Mouse (Mus musculus): ENCODE data around the gene Drc3.

The Drc3 gene

DNA sequence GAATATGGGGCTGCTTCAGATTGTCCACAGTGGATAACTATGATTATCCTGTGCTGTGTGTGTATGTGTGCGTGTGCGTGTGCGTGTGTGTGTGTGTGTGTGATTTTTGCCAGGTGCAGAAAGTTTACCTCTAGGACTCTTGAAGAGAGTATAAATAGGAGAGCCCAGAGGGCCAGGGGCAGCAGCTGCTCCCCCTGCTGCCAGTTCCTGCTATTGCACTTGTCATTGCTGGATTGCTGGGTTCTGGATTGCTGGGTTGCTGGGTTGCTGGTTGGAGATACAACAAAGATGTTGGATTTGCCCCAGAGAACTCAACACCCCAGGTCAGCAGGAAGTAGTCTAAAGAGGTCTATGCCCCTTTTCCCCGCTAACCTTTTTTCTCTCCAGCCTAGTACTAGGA lies 14.8 kb upstream of the Drc3 start:
- peak; percentile 40 for DNase-seq

DNA sequence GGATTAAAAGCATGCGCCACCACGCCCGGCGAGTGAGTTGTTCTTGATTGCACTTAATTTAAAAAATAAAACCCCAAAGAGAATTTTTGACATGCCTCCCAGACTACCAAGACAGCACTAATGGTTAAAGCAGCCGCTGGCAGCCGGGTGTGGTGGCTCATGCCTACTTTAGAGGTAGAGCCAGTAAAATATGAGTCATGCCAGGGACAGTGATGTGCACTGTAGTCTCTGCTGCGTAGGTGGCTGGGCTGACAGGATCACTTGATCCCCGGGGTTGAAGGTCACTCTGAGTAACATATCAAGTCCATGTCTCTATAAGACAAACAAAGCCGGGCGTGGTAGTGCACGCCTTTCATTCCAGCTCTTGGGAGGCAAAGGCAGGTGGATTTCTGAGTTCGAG lies 13.8 kb upstream of the Drc3 start:
- DNase-seq, result no peak

DNA sequence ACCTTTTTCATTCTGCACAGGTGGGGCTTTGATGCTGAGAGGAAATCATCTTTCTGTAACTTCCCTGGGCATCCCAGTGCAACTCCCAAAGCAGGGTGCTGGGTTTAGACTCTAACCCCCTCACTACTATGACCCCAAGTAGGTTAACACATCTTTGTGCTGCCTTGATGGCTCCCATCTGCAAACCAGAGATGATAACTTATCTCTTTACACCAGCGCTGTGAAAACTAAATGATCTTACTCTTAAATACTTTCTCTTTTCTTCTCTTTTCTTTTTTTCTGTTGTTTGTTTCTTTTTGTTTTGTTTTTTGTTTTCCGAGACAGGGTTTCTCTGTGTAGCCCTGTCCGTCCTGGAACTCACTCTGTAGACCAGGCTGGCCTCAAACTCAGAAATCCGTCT lies 7.3 kb upstream of the Drc3 start:
- no peak for DNase-seq

DNA sequence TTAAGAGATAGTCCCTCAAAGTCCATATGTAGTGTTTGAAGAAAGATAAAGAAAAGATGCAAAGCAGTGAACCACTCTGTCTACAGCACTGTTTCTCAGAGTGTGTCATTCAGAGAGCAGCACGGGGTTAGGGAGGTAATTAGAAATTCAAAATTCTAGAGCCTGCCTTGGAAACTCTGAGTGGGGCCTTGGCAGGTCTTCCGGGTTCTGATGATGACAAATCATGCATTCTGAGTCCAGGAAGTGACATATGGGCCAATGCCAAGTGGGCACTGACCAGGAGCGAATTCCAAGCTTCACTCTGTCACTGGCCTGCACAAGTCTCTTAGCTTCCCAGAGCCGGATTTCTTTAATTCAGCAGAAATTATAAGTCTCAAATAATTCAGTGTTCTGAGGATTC lies 6.6 kb upstream of the Drc3 start:
- no peak for DNase-seq

- no peak for DNase-seq
These were observed 1.7 kb upstream of the Drc3 start for GRCm38 (mm10) chr11:60351388-60351787.

DNA sequence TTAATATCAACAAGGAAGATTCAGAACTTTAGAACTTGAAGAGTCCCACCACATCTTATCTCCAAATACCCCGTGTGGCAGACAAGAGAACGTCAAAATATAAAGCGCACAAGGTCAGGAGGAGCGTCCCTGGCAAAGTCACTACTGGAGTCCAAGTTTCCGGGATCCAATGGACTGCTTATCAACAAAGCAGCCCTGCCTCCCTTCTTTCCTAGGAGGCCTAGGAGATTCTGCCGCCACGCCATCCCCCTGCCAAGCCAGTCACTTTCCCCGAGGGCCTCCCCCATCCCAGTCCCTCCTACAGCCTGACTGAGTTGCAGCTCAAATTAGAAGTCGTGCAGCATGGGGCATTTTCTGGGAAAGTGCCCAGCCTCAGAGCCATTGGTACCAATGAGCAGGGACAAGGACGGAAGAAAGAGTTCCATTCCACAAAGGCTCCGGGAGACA lies 1.2 kb upstream of the Drc3 start:
- DNase-seq, result peak; percentile 57

DNA sequence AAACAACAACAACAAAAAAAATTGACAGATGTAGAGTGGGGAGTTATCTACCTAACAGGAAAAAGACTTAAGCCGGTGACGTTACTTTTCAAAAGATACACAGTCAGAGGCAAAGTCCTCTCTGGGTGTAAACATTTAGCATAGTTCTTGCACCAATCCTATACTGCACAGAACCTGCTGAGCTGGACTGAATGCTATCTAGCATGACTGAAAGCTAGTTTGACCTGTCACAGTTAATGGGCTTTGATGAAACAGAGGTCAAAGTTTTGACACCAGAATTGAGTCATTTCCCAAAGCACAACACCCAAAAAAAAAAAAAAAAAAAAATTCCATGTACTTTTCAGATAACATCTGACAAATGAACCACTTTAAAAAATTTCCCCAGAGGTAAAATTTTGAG lies 2.8 kb downstream of the Drc3 start:
- no peak for DNase-seq

GRCm38 (mm10) chr11:60357116-60357515 lies 4.0 kb downstream of the Drc3 start:
- DNase-seq, result no peak

DNA sequence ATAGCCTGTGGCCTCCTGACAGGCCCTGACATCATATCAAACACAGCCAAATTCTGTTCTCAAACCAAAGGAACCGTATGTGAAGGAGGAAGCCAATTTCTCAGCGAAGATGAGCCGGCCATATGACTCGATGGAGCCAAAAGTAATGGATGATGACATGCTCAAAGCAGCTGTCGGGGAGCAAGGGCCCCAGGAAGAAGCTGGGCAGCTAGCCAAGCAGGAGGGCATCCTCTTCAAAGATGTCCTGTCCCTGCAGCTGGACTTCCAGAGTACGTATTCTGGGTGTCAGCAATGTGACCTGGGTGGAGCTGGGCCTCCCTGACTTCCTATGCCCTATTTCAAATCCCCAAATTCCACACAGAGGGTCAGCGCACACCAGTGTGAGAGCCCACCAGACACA lies 5.4 kb downstream of the Drc3 start:
- DNase-seq, result no peak

GRCm38 (mm10) chr11:60359138-60359537 lies 6.0 kb downstream of the Drc3 start:
- DNase-seq, result no peak

DNA sequence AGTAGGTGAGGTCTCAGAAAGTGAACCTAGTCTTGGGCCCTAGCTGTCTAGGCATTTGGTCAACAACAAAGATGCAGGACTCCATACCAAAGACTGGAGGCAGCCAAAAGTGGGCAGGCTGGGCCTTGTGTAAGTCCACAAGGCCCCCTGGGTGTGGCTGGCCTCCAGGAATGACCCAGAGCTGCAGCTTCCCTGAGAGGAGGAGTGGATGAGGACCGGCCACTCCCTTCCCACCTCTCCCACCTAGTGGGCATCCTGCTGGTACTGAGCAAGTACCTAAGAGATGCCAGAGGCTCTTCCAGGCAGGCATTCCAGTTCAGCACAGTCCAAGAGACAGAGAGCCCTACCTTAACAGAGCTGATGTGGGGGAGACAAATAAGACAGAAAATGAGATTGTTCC lies 6.8 kb downstream of the Drc3 start:
- DNase-seq, result no peak

DNA sequence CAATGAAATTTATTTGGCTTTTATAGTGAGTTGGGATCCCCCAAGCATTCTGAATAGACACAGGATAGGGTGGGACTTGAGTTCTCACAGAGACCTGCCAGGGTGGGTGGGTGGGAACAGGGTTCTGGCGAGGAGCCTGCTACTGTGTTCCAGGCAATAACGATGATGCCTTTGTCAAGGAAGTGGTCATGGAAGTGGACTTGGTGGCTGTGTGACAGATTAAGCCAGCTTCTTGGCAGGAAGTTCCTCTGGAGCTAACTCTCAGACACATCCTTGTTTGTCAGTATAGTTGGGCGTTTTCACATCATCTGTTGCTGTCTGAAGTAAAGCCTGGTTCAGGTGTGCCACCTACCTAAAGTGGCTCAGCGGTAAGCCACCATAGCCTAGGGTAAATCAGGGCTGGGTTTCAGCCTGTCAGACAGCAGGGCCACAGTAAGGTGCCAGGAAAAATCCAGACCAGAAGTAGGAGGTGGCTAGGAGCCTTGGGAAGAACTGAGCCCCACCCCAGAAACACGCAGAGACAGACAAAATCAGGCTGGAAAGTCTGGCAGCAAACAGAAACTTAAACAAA lies 7.6 kb downstream of the Drc3 start:
- no peak for DNase-seq

GRCm38 (mm10) chr11:60366239-60367019 lies 13.3 kb downstream of the Drc3 start:
- DNase-seq, result no peak

GRCm38 (mm10) chr11:60367256-60367655 lies 14.1 kb downstream of the Drc3 start:
- DNase-seq, result no peak

GRCm38 (mm10) chr11:60368909-60369308 lies 15.8 kb downstream of the Drc3 start:
- no peak for DNase-seq

- no peak for DNase-seq
These were observed 16.3 kb downstream of the Drc3 start for GRCm38 (mm10) chr11:60369448-60369847.

DNA sequence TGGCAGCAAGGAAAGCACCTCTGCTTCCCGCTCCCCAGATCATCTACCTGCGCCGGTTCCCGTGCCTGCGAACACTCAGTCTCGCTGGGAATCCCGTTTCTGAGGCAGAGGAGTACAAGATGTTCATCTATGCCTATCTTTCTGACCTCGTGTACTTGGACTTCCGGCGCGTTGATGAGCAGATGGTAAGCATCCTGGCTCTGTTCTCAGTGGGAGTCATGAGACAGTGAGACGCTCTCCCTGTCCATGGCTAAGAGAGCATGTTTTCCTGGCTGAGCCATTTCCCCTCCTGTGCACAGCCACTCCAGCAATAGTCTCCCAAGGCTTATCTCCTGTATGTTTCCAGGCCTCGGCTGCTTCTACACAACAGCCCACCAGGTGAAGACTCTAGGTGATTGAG lies 17.3 kb downstream of the Drc3 start:
- DNase-seq, result no peak

DNA sequence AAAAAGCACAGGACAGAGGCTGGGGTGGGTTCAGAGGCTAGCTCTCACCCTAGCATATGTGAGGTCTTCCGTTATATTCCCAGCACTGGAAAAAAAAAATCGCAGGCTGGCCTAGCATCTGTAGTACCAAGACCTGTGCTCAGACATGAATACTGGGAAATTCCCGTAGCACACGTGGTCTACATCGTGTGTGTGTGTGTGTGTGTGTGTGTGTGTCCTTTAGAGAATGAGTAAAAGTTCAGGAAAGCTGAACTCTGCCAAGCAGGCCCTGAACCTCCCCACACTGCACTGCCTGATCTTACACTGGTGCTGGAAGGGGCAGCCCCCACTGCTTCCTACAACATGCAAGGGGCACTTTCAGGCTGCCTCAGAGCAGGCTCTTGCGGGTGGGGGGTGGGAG lies 21.4 kb downstream of the Drc3 start:
- DNase-seq, result no peak

- no peak for DNase-seq
These were observed 30.4 kb downstream of the Drc3 start for GRCm38 (mm10) chr11:60383518-60383917.

DNA sequence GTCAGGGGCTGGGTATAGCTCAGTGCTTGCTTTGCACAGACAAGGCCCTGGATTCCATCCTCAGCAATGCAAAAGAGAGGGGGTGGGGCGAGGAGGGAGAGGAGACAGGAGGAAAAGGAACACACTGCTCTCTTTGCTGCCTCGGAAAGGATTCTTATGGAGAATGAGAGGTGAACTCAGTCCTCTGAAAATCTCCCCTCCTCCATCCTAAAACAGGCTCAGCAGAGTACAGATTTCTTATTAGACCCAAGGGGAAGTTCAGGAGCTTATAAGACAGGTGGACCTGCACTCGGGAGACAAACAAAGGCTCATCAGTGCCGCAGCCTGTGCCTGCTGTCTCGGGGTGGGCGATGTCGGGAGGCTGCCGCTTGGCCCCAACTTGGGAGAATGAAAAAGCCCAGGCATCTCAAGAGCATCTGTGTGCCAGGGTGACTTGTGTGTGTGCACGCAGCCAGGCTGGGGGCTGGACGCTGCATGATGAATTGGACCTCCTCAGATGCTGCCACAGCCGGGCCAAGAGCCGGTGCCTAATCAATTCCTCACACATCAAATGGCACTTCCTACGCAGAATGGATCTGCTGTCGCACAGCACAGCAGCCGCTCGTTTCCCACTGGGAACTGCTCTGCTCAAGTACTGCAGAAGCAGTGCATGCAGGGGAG lies 31.8 kb downstream of the Drc3 start:
- peak; percentile 62 for DNase-seq

DNA sequence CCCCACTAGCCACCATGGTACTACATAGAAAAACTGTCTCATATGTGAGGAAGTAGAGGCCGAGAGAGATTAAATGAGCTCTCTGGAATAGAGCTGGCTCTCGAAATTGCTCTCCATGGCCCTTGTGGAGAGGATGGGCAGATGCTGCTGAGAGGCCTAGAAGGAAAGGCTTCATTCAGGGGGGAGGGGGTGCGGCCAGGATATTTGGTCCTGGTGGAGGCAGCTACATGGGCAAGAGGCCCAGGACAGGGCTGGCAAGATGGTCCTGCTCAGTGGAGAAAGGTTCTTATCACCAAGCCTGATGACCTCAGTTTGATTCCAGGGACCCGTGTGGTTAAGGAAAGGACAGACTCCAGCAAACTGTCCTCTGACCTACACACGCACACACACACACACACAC lies 32.8 kb downstream of the Drc3 start:
- no peak for DNase-seq

GRCm38 (mm10) chr11:60387944-60388343 lies 34.8 kb downstream of the Drc3 start:
- no peak for DNase-seq

GRCm38 (mm10) chr11:60391346-60391745 lies 38.2 kb downstream of the Drc3 start:
- DNase-seq, result no peak

DNA sequence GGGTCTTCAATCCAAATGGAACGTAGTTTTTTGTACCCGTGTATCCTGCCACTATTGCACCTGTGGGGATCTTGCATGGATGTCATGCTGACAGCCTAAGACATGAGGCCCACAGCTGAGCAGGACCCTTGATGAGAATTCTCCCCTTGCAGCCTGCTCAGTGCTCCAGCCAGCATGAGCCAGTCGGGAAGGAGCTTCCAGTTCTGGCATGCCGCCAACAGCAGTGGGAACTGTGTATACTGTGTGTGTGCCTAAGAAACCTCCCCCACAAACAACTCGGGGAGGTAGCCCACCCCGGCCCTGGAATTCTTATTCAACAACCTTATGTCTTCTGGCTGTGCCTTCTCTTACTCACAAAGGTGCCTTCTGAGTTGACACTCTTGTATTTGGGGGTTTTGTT lies 43.4 kb downstream of the Drc3 start:
- DNase-seq, result peak; percentile 63

Data from right cerebral cortex, postnatal 14 days (tissue).